Mouse (Mus musculus) ES-Bruce4 (cell line): Measurements from ENCODE around the gene Tmem39b. TPM values are rescaled to one million over a fixed set of nuclear protein-coding genes. Genes with fewer than 3 reads are reported as not detected.

Experiments used
- H3K27ac ChIP-seq: 2 replicates; pipeline ENCODE4 v1.5.1; 2012; ENCODE audit warnings: low read length, inconsistent platforms; ENCODE audit not compliant: insufficient read depth
- H3K27me3 ChIP-seq: 2 replicates; pipeline ENCODE4 v1.6.1; 2012; ENCODE audit warnings: mild to moderate bottlenecking, low read length, inconsistent platforms; ENCODE audit not compliant: control insufficient read depth, poor library complexity, insufficient read depth, severe bottlenecking
- H3K36me3 ChIP-seq: 2 replicates; pipeline ENCODE4 v1.6.1; 2012; ENCODE audit warnings: inconsistent platforms, mild to moderate bottlenecking, low read length, moderate library complexity; ENCODE audit not compliant: control insufficient read depth, poor library complexity, insufficient read depth, severe bottlenecking
- H3K4me1 ChIP-seq: one replicate; pipeline ENCODE4 v1.8.1; 2011; ENCODE audit warnings: low read length; ENCODE audit not compliant: control insufficient read depth, insufficient read depth
- H3K4me3 ChIP-seq: 2 replicates; pipeline ENCODE4 v1.5.1; 2011; ENCODE audit warnings: low read depth, mild to moderate bottlenecking, low read length
- H3K9ac ChIP-seq: 2 replicates; pipeline ENCODE4 v1.6.1; 2012; ENCODE audit warnings: low read depth, mild to moderate bottlenecking, inconsistent platforms; ENCODE audit not compliant: poor library complexity, severe bottlenecking
- H3K9me3 ChIP-seq: replicated peaks from 2 replicates; pipeline ENCODE4 v1.6.1; 2012; ENCODE audit warnings: mild to moderate bottlenecking, low read length, inconsistent platforms; ENCODE audit not compliant: control insufficient read depth, poor library complexity, insufficient read depth, severe bottlenecking
- CTCF ChIP-seq: IDR thresholded peaks from one replicate; pipeline ENCODE4 v1.8.1; 2011; ENCODE audit warnings: low read depth, low read length
- EP300 ChIP-seq: IDR thresholded peaks from 2 replicates; pipeline ENCODE4 v1.6.1; 2011; ENCODE audit warnings: low read depth, low read length; ENCODE audit not compliant: insufficient read depth
- POLR2A ChIP-seq: IDR thresholded peaks from one replicate; pipeline ENCODE4 v1.8.1; 2011; ENCODE audit warnings: low read length; ENCODE audit not compliant: insufficient read depth
- polyA plus RNA-seq: library from polyadenylated mRNA; stranded (reverse); fragments of >200 nt; gene quantifications from 2 replicates; pipeline ENCODE4 v1.2.4, GENCODE M21; 2011; ENCODE audit warnings: low read depth; ENCODE audit not compliant: missing spikeins, insufficient read depth, insufficient read length

Tmem39b gene
- polyA plus RNA-seq, 1 experiment, result 14.8 TPM

GRCm38 (mm10) chr4:129672083-129672877 lies 24.4 kb downstream of the Tmem39b start, which contains the start of gene Kpna6:
Gene Kpna6 (minus strand): TSS chr4:129672767.
- no peaks in the 10 kb centered on the region for H3K4me1 ChIP-seq
- H3K9ac ChIP-seq, result peak within 1 kb of the TSS; percentile 95
- peaks cover under 1% of the 10 kb centered on the region for H3K36me3 ChIP-seq

GRCm38 (mm10) chr4:129671491-129672082 lies 25.1 kb downstream of the Tmem39b start:
- Histone ChIP-seq H3K36me3 (peaks cover 3% of the 10 kb centered on the region), H3K4me1 (no peaks in the 10 kb centered on the region), H3K4me3 (peak overlapping the region; percentile 96), H3K27me3 (no peaks in the 10 kb centered on the region), H3K27ac (peak overlapping the region; percentile 15; the same call in 1 of the 2 replicates), H3K9me3 (no peaks in the 10 kb centered on the region), H3K9ac (peak overlapping the region; percentile 95)
- TF ChIP-seq CTCF, result peak; percentile 35
- no peak for TF ChIP-seq POLR2A

More at GRCm38 (mm10) chr4:129672083-129672877, 24.4 kb downstream of the Tmem39b start, which contains the start of gene Kpna6:
- no peaks in the 10 kb centered on the region for H3K9me3 ChIP-seq
- no peak for TF ChIP-seq POLR2A
- no peak for TF ChIP-seq CTCF
- no peak for TF ChIP-seq EP300
- H3K27me3 ChIP-seq, result no peaks in the 10 kb centered on the region
- peak within 1 kb of the TSS; percentile 96 for H3K4me3 ChIP-seq
- H3K27ac ChIP-seq, result peak within 1 kb of the TSS; percentile 53

GRCm38 (mm10) chr4:129662255-129662813 lies 34.3 kb downstream of the Tmem39b start:
- H3K4me1 ChIP-seq, result no peaks in the 10 kb centered on the region
- no peaks in the 10 kb centered on the region for H3K27me3 ChIP-seq
- peaks cover 24% of the 10 kb centered on the region for H3K36me3 ChIP-seq
- no peaks in the 10 kb centered on the region for H3K9me3 ChIP-seq
- no peak overlapping the region for H3K9ac ChIP-seq
- TF ChIP-seq EP300 (no peak), POLR2A (no peak), CTCF (no peak)
- H3K4me3 ChIP-seq, result no peak overlapping the region
- no peak overlapping the region for H3K27ac ChIP-seq

GRCm38 (mm10) chr4:129661584-129661983 lies 35.1 kb downstream of the Tmem39b start:
- Histone ChIP-seq H3K27ac (no peak overlapping the region), H3K27me3 (no peaks in the 10 kb centered on the region), H3K4me3 (no peak overlapping the region), H3K4me1 (no peaks in the 10 kb centered on the region), H3K36me3 (peaks cover 28% of the 10 kb centered on the region), H3K9ac (no peak overlapping the region), H3K9me3 (no peaks in the 10 kb centered on the region)
- no peak for TF ChIP-seq EP300
- TF ChIP-seq POLR2A, result no peak
- TF ChIP-seq CTCF, result no peak

- no peak overlapping the region for H3K4me3 ChIP-seq
- peaks cover 63% of the 10 kb centered on the region for H3K36me3 ChIP-seq
- no peaks in the 10 kb centered on the region for H3K27me3 ChIP-seq
- H3K9me3 ChIP-seq, result no peaks in the 10 kb centered on the region
- H3K27ac ChIP-seq, result no peak overlapping the region
- no peak for TF ChIP-seq POLR2A
- TF ChIP-seq EP300, result no peak
- no peak for TF ChIP-seq CTCF
- no peaks in the 10 kb centered on the region for H3K4me1 ChIP-seq
- H3K9ac ChIP-seq, result no peak overlapping the region
Measured at GRCm38 (mm10) chr4:129654770-129655169, 41.9 kb downstream of the Tmem39b start.

- H3K27ac ChIP-seq, result no peak overlapping the region
- TF ChIP-seq CTCF, result no peak
- TF ChIP-seq POLR2A, result no peak
- no peak for TF ChIP-seq EP300
- no peak overlapping the region for H3K4me3 ChIP-seq
- no peaks in the 10 kb centered on the region for H3K4me1 ChIP-seq
- no peaks in the 10 kb centered on the region for H3K9me3 ChIP-seq
- peaks cover 68% of the 10 kb centered on the region for H3K36me3 ChIP-seq
- H3K9ac ChIP-seq, result no peak overlapping the region
- H3K27me3 ChIP-seq, result no peaks in the 10 kb centered on the region
Measured at GRCm38 (mm10) chr4:129650359-129650758, 46.3 kb downstream of the Tmem39b start.
